Mouse (Mus musculus) small intestine, adult 2 months (tissue): Measurements from ENCODE around the gene Gm45208.

Experiments used
- CTCF ChIP-seq: fragments of 200-500 bp; IDR thresholded peaks from 2 replicates; pipeline ENCODE4 v1.5.1; 2012; ENCODE audit warnings: low read depth, mild to moderate bottlenecking, control low read depth, inconsistent platforms, low read length, moderate library complexity, mixed read lengths; ENCODE audit not compliant: insufficient replicate concordance, insufficient read length; ENCODE audit errors: extremely low read depth
- POLR2A ChIP-seq: fragments of 200-500 bp; IDR thresholded peaks from 2 replicates; pipeline ENCODE4 v1.6.1; 2012; ENCODE audit warnings: low read depth, mild to moderate bottlenecking, control low read depth, inconsistent platforms, low read length, moderate library complexity

- TF ChIP-seq POLR2A (no peak), CTCF (no peak)
Observed at GRCm38 (mm10) chrX:7696520-7696919, 25.5 kb upstream of the Gm45208 start.
